Comparison of ENCODE assay signal across 13 mouse cellular contexts in the genomic region with DNA sequence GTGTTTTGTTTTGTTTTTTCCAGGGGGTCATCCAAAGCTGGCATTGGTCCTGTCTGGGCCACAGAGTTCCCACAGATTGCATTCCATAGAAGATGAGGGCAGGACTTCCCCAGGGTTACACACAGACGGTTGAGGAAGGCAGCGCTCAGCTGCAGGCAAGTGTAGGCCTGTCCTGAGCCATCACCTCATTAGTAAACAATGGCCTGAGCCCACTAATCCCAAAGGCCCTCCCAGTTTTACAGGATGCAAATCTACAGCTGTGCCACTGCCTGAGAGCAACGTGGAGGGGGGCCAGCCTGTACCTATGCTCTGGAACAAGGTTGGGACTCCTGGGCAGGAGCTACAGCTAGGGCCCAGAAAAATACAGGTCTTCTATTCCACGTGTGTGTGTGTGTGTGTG. TPM values are rescaled to one million over a fixed set of nuclear protein-coding genes. Genes with fewer than 3 reads are reported as not detected.
DNase-seq lines count a peak whose midpoint lies in the region; ATAC-seq and TF ChIP-seq lines count a peak whose summit lies in the region.
"Had no signal": no experiment of that assay in that cellular context is flagged by ENCODE, and none has a peak within 500 bp of the region (broad histone marks: within the 10 kb centered on the region; RNA-seq: fewer than 3 reads in every experiment).

No protein-coding gene starts in this region.

- ATAC-seq in heart, embryonic 15.5 days (replicated peaks; ENCODE audit: insufficient number of reproducible peaks, insufficient read depth, low FRiP score, low read depth) = no peak
- ATAC-seq in heart, embryonic 12.5 days (ENCODE audit: insufficient number of reproducible peaks, low FRiP score) = no peak
- ATAC-seq in stomach, embryonic 14.5 days (ENCODE audit: insufficient number of reproducible peaks, insufficient read depth, low FRiP score, low read depth) = peak; percentile 28; the same call in 1 of the 2 replicates
- no peak for ATAC-seq in stomach, postnatal 0 days (ENCODE audit: low FRiP score, low TSS enrichment)
- ATAC-seq in hindbrain, embryonic 16.5 days = 0 out of 2 replicates have a peak, but pooled peaks have one; percentile 43
- ATAC-seq: CD4-positive, CD25-positive, alpha-beta regulatory T cell, adult 4 months; liver, postnatal 0 days had no signal

- H3K4me2 ChIP-seq in heart, embryonic 15.5 days = no peak overlapping the region
- H3K4me2 ChIP-seq in heart, embryonic 12.5 days = no peak overlapping the region
- H3K4me2 ChIP-seq in stomach, embryonic 14.5 days (replicated peaks; ENCODE audit: low read depth, low read length) = no peak overlapping the region
- no peak overlapping the region for H3K4me2 ChIP-seq in stomach, postnatal 0 days (replicated peaks; ENCODE audit: low read depth)
- H3K4me2 ChIP-seq in hindbrain, embryonic 16.5 days (ENCODE audit: low read length) = no peak overlapping the region

- H3K9ac ChIP-seq in heart, embryonic 15.5 days = no peak overlapping the region
- no peak overlapping the region for H3K9ac ChIP-seq in heart, embryonic 12.5 days
- no peak overlapping the region for H3K9ac ChIP-seq in stomach, embryonic 14.5 days (replicated peaks; ENCODE audit: low read depth, low read length)
- H3K9ac ChIP-seq in stomach, postnatal 0 days (ENCODE audit: low read length) = no peak overlapping the region
- no peak overlapping the region for H3K9ac ChIP-seq in hindbrain, embryonic 16.5 days (ENCODE audit: low read depth, low read length)
- H3K9ac ChIP-seq: liver, postnatal 0 days; stomach, embryonic 15.5 days had no signal

- no peaks in the 10 kb centered on the region for H3K36me3 ChIP-seq in heart, embryonic 15.5 days
- no peaks in the 10 kb centered on the region for H3K36me3 ChIP-seq in heart, embryonic 12.5 days
- no peaks in the 10 kb centered on the region for H3K36me3 ChIP-seq in stomach, embryonic 14.5 days (ENCODE audit: control insufficient read depth, insufficient read depth, low read length)
- H3K36me3 ChIP-seq in stomach, postnatal 0 days (ENCODE audit: control insufficient read depth, insufficient read depth, low read length) = no peaks in the 10 kb centered on the region
- H3K36me3 ChIP-seq in hindbrain, embryonic 16.5 days (ENCODE audit: control insufficient read depth, insufficient read depth, low read length) = no peaks in the 10 kb centered on the region
- H3K36me3 ChIP-seq: stomach, embryonic 15.5 days had no signal

- intact Hi-C loops in left cerebral cortex, postnatal 36 days (cut with DNase I) = no loop called here

- H3K4me3 ChIP-seq in heart, embryonic 15.5 days = no peak overlapping the region
- H3K4me3 ChIP-seq in heart, embryonic 12.5 days = no peak overlapping the region
- no peak overlapping the region for H3K4me3 ChIP-seq in stomach, embryonic 14.5 days (ENCODE audit: low read depth, low read length)
- no peak overlapping the region for H3K4me3 ChIP-seq in stomach, postnatal 0 days (ENCODE audit: low read depth, low read length)
- no peak overlapping the region for H3K4me3 ChIP-seq in hindbrain, embryonic 16.5 days (ENCODE audit: low read length)
- H3K4me3 ChIP-seq: gastrocnemius, adult 2 months; stomach, embryonic 15.5 days had no signal

- no peak for TF ChIP-seq CTCF in stomach, postnatal 0 days (IDR thresholded peaks at IDR 0.05; ENCODE audit: low read depth)

- H3K4me1 ChIP-seq in heart, embryonic 15.5 days (replicated peaks) = peaks cover 24% of the 10 kb centered on the region
- H3K4me1 ChIP-seq in heart, embryonic 12.5 days (replicated peaks) = peaks cover 35% of the 10 kb centered on the region
- peaks cover 27% of the 10 kb centered on the region for H3K4me1 ChIP-seq in stomach, embryonic 14.5 days (ENCODE audit: control insufficient read depth, insufficient read depth, low read length)
- peaks cover 9% of the 10 kb centered on the region; the same call in 1 of the 2 replicates for H3K4me1 ChIP-seq in stomach, postnatal 0 days (replicated peaks; ENCODE audit: control insufficient read depth, insufficient read depth)
- peaks cover 26% of the 10 kb centered on the region for H3K4me1 ChIP-seq in hindbrain, embryonic 16.5 days (ENCODE audit: control insufficient read depth, insufficient read depth, low read depth, low read length)

- no peak for TF ChIP-seq EP300 in stomach, postnatal 0 days (optimal IDR thresholded peaks at IDR 0.05)

- H3K27ac ChIP-seq in heart, embryonic 15.5 days = peak overlapping the region; percentile 61
- H3K27ac ChIP-seq in heart, embryonic 12.5 days (ENCODE audit: poor library complexity, severe bottlenecking) = no peak overlapping the region
- peak overlapping the region; percentile 71; the same call in 1 of the 2 replicates for H3K27ac ChIP-seq in stomach, embryonic 14.5 days (ENCODE audit: low read length)
- H3K27ac ChIP-seq in stomach, postnatal 0 days (replicated peaks) = no peak overlapping the region
- H3K27ac ChIP-seq in hindbrain, embryonic 16.5 days (ENCODE audit: low read depth, low read length) = no peak overlapping the region
- H3K27ac ChIP-seq: gastrocnemius, adult 2 months had no signal

- peaks cover 100% of the 10 kb centered on the region for H3K27me3 ChIP-seq in heart, embryonic 15.5 days
- peaks cover 100% of the 10 kb centered on the region for H3K27me3 ChIP-seq in heart, embryonic 12.5 days (replicated peaks)
- H3K27me3 ChIP-seq in stomach, embryonic 14.5 days (ENCODE audit: control insufficient read depth, insufficient read depth, low read length) = no peaks in the 10 kb centered on the region
- H3K27me3 ChIP-seq in stomach, postnatal 0 days (ENCODE audit: control insufficient read depth, insufficient read depth, low read length) = no peaks in the 10 kb centered on the region
- no peaks in the 10 kb centered on the region for H3K27me3 ChIP-seq in hindbrain, embryonic 16.5 days (replicated peaks; ENCODE audit: control insufficient read depth, insufficient read depth, low read length)

- H3K9me3 ChIP-seq in heart, embryonic 15.5 days (replicated peaks) = peaks cover 5% of the 10 kb centered on the region; the same call in 1 of the 2 replicates
- peaks cover 4% of the 10 kb centered on the region for H3K9me3 ChIP-seq in heart, embryonic 12.5 days (replicated peaks)
- H3K9me3 ChIP-seq in stomach, embryonic 14.5 days (ENCODE audit: control insufficient read depth, low read depth, low read length) = no peaks in the 10 kb centered on the region
- no peaks in the 10 kb centered on the region for H3K9me3 ChIP-seq in stomach, postnatal 0 days (ENCODE audit: control insufficient read depth, low read length)
- H3K9me3 ChIP-seq in hindbrain, embryonic 16.5 days (ENCODE audit: control insufficient read depth, low read length) = no peaks in the 10 kb centered on the region
- H3K9me3 ChIP-seq: stomach, embryonic 15.5 days had no signal

- WGBS in heart, embryonic 15.5 days = 38% methylated on average over 4 of the region's 4 CpGs
- 47% methylated on average over 4 of the region's 4 CpGs for WGBS in heart, embryonic 12.5 days
- 30% methylated on average over 4 of the region's 4 CpGs for WGBS in stomach, embryonic 14.5 days
- 40% methylated on average over 4 of the region's 4 CpGs for WGBS in stomach, postnatal 0 days
- WGBS in hindbrain, embryonic 16.5 days = 15% methylated on average over 4 of the region's 4 CpGs

- DNase-seq in stomach, postnatal 0 days (ENCODE audit: low spot score) = no peak
- peak; percentile 81 for DNase-seq in retina, postnatal 1 day
- DNase-seq in left cerebral cortex, postnatal 36 days (ENCODE audit: low spot score in 2 of 2) = no peak
- DNase-seq in spleen, postnatal 14 days (ENCODE audit: low spot score in 2 of 2) = no peak
- DNase-seq: gastrocnemius, adult 2 months; kidney, postnatal 25 days; liver, postnatal 0 days had no signal

RNA-seq across cellular contexts. Expression of a gene that starts 55.7 kb away (rescaled TPM):
- polyA plus RNA-seq in heart, embryonic 15.5 days (2015; fragmentation: Nextera tagmentation; extraction: Ambion mirVana) = 7.3 and 14.3 TPM in 2 replicates
- 12.7 and 12.8 TPM in 2 replicates for polyA plus RNA-seq in heart, embryonic 12.5 days (2016; fragmentation: Nextera tagmentation; extraction: Ambion mirVana)
- polyA plus RNA-seq in stomach, embryonic 14.5 days (2014; fragmentation: Nextera tagmentation; extraction: Ambion mirVana) = 31.9 and 32.3 TPM in 2 replicates
- polyA plus RNA-seq in stomach, postnatal 0 days (2015; fragmentation: Nextera tagmentation; extraction: Ambion mirVana) = 16.8 and 18.2 TPM in 2 replicates
- 19.5 and 23.0 TPM in 2 replicates for polyA plus RNA-seq in hindbrain, embryonic 16.5 days (2015; fragmentation: Nextera tagmentation; extraction: Ambion mirVana)
- total RNA-seq in left cerebral cortex, postnatal 36 days (2021) = 10 to 100 TPM; 57.6 to 67.1 TPM

Comparison
In these comparisons a context has a peak if more than half of its experiments do, and no peak if none do; other contexts are left out.
1. ATAC-seq: peak in stomach, embryonic 14.5 days (single experiment) and hindbrain, embryonic 16.5 days (single experiment); none in heart, embryonic 15.5 days (single experiment), heart, embryonic 12.5 days (single experiment) and stomach, postnatal 0 days (single experiment).
2. H3K27ac ChIP-seq: peak in heart, embryonic 15.5 days (single experiment) and stomach, embryonic 14.5 days (single experiment); none in heart, embryonic 12.5 days (single experiment), stomach, postnatal 0 days (single experiment) and hindbrain, embryonic 16.5 days (single experiment).